Mouse (Mus musculus) heart, embryonic 16.5 days (tissue): ENCODE results near the gene Adap1. TPM values are rescaled to one million over a fixed set of nuclear protein-coding genes. Genes with fewer than 3 reads are reported as not detected.
A peak's percentile ranks its signal among the peaks of the same experiment; 100 is the strongest.

Experiments
- ATAC-seq: fragments of 200-750 bp; cut with Nextera tagmentation; replicated peaks from 2 replicates; pipeline ENCODE4 v1.8.0; 2017; ENCODE audit warnings: moderate number of reproducible peaks; ENCODE audit not compliant: insufficient read depth, low FRiP score; ENCODE audit errors: extremely low read depth
- H3K27ac ChIP-seq: fragments of 300-500 bp; sonication (generic); 2 replicates; pipeline ENCODE4 v1.5.1; 2014; ENCODE audit warnings: mild to moderate bottlenecking, low read length, control low read depth, moderate library complexity
- H3K27me3 ChIP-seq: fragments of 300-500 bp; sonication (generic); 2 replicates; pipeline ENCODE4 v1.6.1; 2014; ENCODE audit warnings: low read length, mixed read lengths; ENCODE audit not compliant: control insufficient read depth, insufficient read depth
- H3K36me3 ChIP-seq: fragments of 300-500 bp; sonication (generic); 2 replicates; pipeline ENCODE4 v1.6.1; 2014; ENCODE audit not compliant: control insufficient read depth, insufficient read depth
- H3K4me1 ChIP-seq: fragments of 300-500 bp; sonication (generic); 2 replicates; pipeline ENCODE4 v1.6.1; 2014; ENCODE audit warnings: low read length, mixed read lengths; ENCODE audit not compliant: control insufficient read depth, insufficient read depth
- H3K4me2 ChIP-seq: fragments of 300-500 bp; sonication (generic); 2 replicates; pipeline ENCODE4 v1.6.1; 2014; ENCODE audit warnings: low read depth, mild to moderate bottlenecking, control low read depth, low read length
- H3K4me3 ChIP-seq: fragments of 300-500 bp; sonication (generic); 2 replicates; pipeline ENCODE4 v1.5.1; 2014; ENCODE audit warnings: mild to moderate bottlenecking, control low read depth, low read length
- H3K9ac ChIP-seq: fragments of 300-500 bp; sonication (generic); 2 replicates; pipeline ENCODE4 v1.6.1; 2014; ENCODE audit warnings: low read length, control low read depth
- H3K9me3 ChIP-seq: fragments of 300-500 bp; sonication (generic); replicated peaks from 2 replicates; pipeline ENCODE4 v1.6.1; 2016; ENCODE audit warnings: low read length; ENCODE audit not compliant: control insufficient read depth
- WGBS: fragments of 180-500 bp; shearing (Covaris S2); extraction: QIAGEN DNeasy Blood & Tissue Kit; methylation state at CpG from one replicate; pipeline ENCODE4 v1.1.7; 2014; 5-methylcytosine and 5-hydroxymethylcytosine counted together
- polyA plus RNA-seq: library from polyadenylated mRNA; unstranded; fragments of >200 nt; fragmentation: Nextera tagmentation; extraction: Ambion mirVana; gene quantifications from 2 replicates; pipeline ENCODE4 v1.2.1, GENCODE M21; 2015

The Adap1 gene
- polyA plus RNA-seq, 1 experiment from 2014 or later = 0.59 TPM

DNA sequence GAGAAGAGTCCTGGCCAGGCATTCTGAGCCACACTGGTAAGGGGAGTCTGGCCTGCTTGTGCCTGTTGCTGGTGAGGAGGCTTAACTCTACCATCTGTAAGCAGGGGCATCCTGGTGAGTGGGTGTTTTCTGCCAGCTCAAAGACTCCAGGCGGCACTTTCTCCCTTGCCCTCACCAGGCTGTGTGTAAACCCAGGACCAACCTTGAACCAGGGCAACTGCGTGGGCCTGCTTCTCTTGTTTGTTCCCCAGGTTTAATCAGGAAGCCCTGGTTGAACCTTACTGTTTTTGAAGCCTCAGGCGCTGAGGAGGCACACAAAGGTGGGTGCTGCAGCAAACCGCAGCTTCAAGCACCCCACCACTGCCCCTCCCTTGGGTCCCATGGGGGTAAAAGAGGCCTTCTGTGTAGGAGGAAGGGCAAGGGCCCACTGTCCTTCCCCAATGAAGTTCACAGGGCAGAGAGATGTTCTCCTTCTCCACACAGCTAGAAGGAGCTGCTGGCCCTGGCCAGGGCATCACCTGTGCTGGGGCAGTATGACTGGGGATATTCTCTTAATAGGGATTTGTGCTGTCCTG, 42.5 kb upstream of the Adap1 start:
- no peak for ATAC-seq
- H3K27me3 ChIP-seq = no peaks in the 10 kb centered on the region
- H3K27ac ChIP-seq = no peak overlapping the region
- no peaks in the 10 kb centered on the region for H3K9me3 ChIP-seq
- no peak overlapping the region for H3K9ac ChIP-seq
- H3K4me2 ChIP-seq = no peak overlapping the region
- H3K4me1 ChIP-seq = peaks cover 31% of the 10 kb centered on the region
- 89% methylated on average over 4 of the region's 4 CpGs for WGBS
- H3K36me3 ChIP-seq = no peaks in the 10 kb centered on the region
- H3K4me3 ChIP-seq = no peak overlapping the region

DNA sequence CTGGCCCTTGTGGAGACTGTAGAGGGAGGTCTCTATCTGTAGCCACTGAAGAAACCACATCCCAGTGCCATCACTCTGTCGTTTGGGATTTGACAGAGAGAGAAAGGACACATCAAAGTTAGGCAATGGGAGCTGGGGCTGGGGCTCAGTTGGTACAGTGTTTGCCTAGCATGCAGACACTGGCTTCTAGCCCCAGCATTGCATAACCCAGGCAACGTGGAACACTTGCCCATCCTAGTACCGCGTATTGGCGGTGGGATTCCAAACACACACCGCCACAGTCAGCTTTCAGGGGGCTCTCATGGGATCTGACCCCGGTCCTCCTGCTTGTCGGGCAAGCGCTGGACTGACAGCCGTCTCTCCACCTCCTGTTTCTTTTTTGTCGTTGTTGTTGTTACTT, 41.1 kb upstream of the Adap1 start:
- WGBS = 79% methylated on average over 11 of the region's 11 CpGs
- no peak overlapping the region for H3K27ac ChIP-seq
- H3K4me3 ChIP-seq = no peak overlapping the region

DNA sequence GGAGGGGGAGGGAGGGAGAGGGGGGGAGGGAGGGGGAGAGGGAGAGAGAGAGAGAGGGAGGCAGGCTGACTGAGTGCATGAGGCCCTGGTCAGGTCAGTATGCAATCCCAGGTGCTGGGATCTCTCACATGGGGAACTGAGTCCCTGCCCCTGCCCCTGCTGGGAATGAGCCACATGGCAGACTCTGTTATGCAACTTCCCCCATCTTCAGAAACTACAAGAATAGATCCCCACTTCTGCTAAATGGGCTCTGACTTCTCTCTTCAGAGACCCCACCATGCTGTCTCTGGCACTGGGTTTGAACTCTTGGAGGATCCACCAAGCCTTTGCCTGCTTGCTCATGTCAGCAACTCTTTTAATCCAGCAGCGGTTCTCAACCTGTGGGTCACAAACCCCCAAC, 40.4 kb upstream of the Adap1 start:
- H3K4me3 ChIP-seq = no peak overlapping the region
- ATAC-seq = no peak
- WGBS = 71% methylated on average over 1 of the region's 1 CpGs
- no peak overlapping the region for H3K27ac ChIP-seq
- H3K4me1 ChIP-seq = peaks cover 15% of the 10 kb centered on the region
- no peak overlapping the region for H3K9ac ChIP-seq
- H3K4me2 ChIP-seq = no peak overlapping the region
- H3K36me3 ChIP-seq = no peaks in the 10 kb centered on the region
- no peaks in the 10 kb centered on the region for H3K9me3 ChIP-seq
- no peaks in the 10 kb centered on the region for H3K27me3 ChIP-seq

More for the DNA sequence above, 41.1 kb upstream of the Adap1 start:
- no peaks in the 10 kb centered on the region for H3K36me3 ChIP-seq
- no peak overlapping the region for H3K4me2 ChIP-seq
- peaks cover 22% of the 10 kb centered on the region for H3K4me1 ChIP-seq
- ATAC-seq = no peak
- H3K9ac ChIP-seq = no peak overlapping the region
- no peaks in the 10 kb centered on the region for H3K9me3 ChIP-seq
- H3K27me3 ChIP-seq = no peaks in the 10 kb centered on the region

DNA sequence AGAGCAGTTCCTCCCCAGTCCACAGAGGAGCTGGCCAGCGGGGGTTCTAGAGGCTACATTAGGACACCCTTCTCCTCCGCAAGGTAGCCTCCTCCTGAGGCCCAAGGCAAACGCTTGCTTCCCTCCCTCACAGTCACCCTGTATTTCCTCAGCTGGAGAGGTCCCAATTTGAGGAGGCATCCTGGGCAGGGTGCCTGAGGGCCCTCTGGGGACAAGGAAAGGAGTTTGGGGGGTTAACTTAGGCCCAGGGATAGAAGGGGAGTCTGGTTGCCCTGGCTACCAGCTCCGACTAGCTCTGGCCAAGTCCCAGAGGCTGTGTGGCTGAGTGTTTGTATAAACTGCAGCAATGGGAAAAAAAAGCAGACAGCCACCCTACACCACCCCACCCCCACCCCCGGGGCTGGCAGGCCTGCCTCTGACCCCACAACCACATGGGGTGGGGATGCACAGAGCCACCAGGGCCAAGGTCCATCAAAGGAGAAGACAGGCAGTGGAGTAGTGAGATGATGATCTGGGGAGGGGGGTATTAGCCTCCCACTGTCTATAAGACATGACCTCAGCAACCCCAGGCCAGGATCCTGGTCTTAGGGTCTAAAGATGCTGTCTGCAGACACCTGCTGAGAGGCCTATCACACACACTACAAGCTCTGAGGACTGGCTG, 39.6 kb upstream of the Adap1 start:
- no peak overlapping the region for H3K4me3 ChIP-seq
- no peak for ATAC-seq
- H3K36me3 ChIP-seq = no peaks in the 10 kb centered on the region
- WGBS = 39% methylated on average over 5 of the region's 5 CpGs
- H3K9me3 ChIP-seq = no peaks in the 10 kb centered on the region
- H3K27me3 ChIP-seq = no peaks in the 10 kb centered on the region
- H3K4me1 ChIP-seq = peaks cover 11% of the 10 kb centered on the region
- peak overlapping the region; percentile 36 for H3K27ac ChIP-seq
- no peak overlapping the region for H3K4me2 ChIP-seq
- no peak overlapping the region; the same call in 1 of the 2 replicates for H3K9ac ChIP-seq

DNA sequence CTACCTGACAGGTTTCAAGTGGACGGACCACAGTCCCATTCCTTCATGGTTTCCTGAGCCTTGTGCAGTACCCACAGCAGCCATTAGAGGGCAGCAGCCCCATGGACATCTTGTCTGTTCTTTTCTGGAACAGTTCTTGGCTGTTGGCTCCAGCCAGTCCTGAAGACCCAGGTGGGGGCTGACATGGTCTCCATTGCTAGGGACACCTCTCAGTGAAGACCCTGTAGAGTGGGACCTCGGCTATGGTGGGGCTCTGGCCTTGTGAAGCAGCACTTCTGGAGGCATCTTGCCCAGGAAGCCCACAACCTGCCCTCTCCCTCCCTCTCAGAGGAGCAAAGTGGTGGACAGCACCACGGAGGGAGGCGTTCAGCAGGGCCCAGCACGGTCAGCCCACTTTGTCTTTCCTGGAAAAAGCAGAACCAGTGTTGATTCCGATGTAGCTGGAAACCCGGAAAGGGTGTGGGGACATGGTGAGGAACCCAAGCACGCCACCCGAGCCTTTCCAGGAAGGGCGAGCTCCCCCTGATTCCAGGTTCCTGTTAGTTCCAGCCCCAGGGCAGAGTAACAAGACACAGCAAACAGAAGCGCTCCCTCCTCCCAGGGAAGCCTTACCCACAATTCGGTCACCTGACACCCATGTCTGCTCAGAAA, 39.0 kb upstream of the Adap1 start:
- ATAC-seq = peak; percentile 47
- no peak overlapping the region for H3K4me2 ChIP-seq
- WGBS = 28% methylated on average over 12 of the region's 12 CpGs
- H3K27ac ChIP-seq = peak overlapping the region; percentile 36
- H3K4me3 ChIP-seq = no peak overlapping the region
- H3K9me3 ChIP-seq = no peaks in the 10 kb centered on the region
- peaks cover 11% of the 10 kb centered on the region for H3K4me1 ChIP-seq
- no peaks in the 10 kb centered on the region for H3K27me3 ChIP-seq
- H3K9ac ChIP-seq = peak overlapping the region; percentile 30
- no peaks in the 10 kb centered on the region for H3K36me3 ChIP-seq

DNA sequence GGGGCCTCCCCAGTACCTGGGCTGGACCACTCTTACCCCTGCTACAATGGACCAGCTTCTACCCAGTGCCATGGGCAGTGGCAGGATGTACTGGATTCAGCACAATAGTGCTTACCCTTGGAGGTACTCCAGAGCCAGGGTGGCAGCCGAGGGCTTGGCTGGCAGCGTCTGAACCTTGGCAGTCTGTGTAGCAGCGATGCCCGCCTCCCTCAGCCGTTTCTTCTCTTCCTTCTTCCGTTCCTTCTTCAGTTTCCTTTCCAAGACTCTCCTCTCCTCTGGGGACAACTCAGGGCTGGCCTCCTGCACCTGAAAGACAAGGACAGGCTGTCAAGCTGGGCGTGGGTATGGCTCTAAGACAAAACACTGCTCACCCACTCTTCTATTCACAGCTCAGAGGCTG, 38.4 kb upstream of the Adap1 start:
- ATAC-seq = no peak
- no peak overlapping the region for H3K4me3 ChIP-seq
- 57% methylated on average over 7 of the region's 7 CpGs for WGBS
- no peaks in the 10 kb centered on the region for H3K27me3 ChIP-seq
- H3K4me2 ChIP-seq = no peak overlapping the region
- no peaks in the 10 kb centered on the region for H3K9me3 ChIP-seq
- peaks cover 11% of the 10 kb centered on the region for H3K4me1 ChIP-seq
- no peaks in the 10 kb centered on the region for H3K36me3 ChIP-seq
- no peak overlapping the region for H3K27ac ChIP-seq
- H3K9ac ChIP-seq = no peak overlapping the region

DNA sequence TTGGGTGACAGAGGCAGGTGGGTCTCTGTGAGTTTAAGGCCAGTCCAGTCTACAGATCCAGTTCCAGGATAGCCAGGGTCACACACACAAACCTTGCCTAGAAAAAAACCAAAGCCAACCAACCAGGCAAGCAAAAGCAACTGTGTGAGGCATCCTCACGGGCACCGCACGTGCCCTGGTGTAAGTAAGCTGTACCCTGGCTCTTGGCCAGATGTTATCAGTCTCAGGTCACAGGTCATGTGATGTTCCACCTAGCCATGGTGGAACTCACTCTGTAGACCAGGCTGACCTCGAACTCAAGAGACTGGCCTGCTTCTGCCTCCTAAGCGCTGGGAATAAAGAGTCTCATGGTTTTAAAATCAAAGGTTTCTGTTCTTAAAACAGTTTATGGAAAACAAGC, 33.8 kb upstream of the Adap1 start:
- H3K36me3 ChIP-seq = no peaks in the 10 kb centered on the region
- no peaks in the 10 kb centered on the region for H3K27me3 ChIP-seq
- ATAC-seq = no peak
- no peak overlapping the region for H3K9ac ChIP-seq
- no peak overlapping the region for H3K4me3 ChIP-seq
- WGBS = 82% methylated on average over 5 of the region's 5 CpGs
- no peak overlapping the region for H3K4me2 ChIP-seq
- no peaks in the 10 kb centered on the region for H3K9me3 ChIP-seq
- H3K27ac ChIP-seq = no peak overlapping the region
- H3K4me1 ChIP-seq = peaks cover 3% of the 10 kb centered on the region

DNA sequence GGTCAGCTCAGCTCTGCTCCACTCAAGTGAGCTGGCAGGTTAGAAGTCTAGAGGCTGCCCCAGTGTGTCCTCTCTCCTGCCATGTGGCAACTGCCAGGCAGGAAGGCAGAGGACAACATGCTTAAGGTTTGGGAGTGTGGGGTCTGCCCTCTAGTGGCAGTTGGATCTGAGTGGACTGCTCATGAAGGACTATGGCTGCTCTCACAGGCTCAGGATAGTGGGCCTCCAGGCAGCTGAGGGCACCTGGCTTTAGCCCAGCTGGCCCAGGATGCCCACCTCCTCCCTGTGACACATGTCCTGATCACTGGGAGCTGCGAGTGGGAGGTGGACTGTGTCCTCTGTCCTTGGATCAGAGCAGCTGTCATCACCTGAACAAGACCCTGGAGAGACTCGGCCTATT, 33.2 kb upstream of the Adap1 start:
- H3K4me3 ChIP-seq = no peak overlapping the region
- H3K27ac ChIP-seq = no peak overlapping the region
- peak; percentile 42 for ATAC-seq
- H3K36me3 ChIP-seq = no peaks in the 10 kb centered on the region
- no peaks in the 10 kb centered on the region for H3K27me3 ChIP-seq
- 41% methylated on average over 2 of the region's 2 CpGs for WGBS
- no peak overlapping the region for H3K4me2 ChIP-seq
- no peaks in the 10 kb centered on the region for H3K9me3 ChIP-seq
- no peak overlapping the region for H3K9ac ChIP-seq
- peaks cover 4% of the 10 kb centered on the region; the same call in 1 of the 2 replicates for H3K4me1 ChIP-seq

DNA sequence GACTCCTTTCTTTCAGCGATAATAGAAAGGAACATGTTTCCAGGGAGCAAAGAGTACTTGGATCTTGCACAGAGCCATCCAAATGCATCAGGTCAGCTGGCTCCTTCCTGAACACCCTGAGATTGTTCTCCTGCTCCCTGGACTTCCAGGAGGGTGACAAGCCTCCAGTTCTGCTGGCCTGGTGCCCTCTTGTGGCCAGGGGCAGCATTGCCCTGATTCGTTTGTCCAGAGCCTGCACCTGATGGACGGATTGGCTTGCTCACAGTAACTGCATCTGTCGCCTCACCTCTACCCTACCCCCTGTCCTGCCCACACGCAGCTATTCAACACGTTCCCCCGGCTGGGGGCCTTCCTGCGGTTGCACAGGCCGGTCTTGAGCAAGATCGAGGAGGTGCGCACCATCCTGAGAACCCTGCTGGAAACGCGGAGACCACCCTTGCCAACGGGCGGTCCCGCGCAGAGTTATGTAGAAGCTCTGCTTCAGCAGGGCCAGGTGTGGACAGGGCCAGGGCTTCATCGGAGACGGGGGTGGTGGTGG, 29.9 kb upstream of the Adap1 start:
- no peak overlapping the region for H3K9ac ChIP-seq
- no peak overlapping the region for H3K27ac ChIP-seq
- no peaks in the 10 kb centered on the region; the same call in 1 of the 2 replicates for H3K27me3 ChIP-seq
- H3K4me3 ChIP-seq = no peak overlapping the region
- 32% methylated on average over 19 of the region's 19 CpGs for WGBS
- no peak for ATAC-seq
- H3K4me1 ChIP-seq = peaks cover 10% of the 10 kb centered on the region
- no peaks in the 10 kb centered on the region for H3K9me3 ChIP-seq
- H3K4me2 ChIP-seq = no peak overlapping the region
- H3K36me3 ChIP-seq = no peaks in the 10 kb centered on the region
